Mouse (Mus musculus): ENCODE data around the gene Hsp90b1. TPM values are rescaled to one million over a fixed set of nuclear protein-coding genes. Genes with fewer than 3 reads are reported as not detected.
"Not testable (repeated sequence)": the region's sequence is repeated elsewhere in the genome, so short reads cannot be mapped to it uniquely, and the experiment has no call there.

Hsp90b1 gene
- polyA plus RNA-seq, 1 experiment, result 26.6 TPM

DNA sequence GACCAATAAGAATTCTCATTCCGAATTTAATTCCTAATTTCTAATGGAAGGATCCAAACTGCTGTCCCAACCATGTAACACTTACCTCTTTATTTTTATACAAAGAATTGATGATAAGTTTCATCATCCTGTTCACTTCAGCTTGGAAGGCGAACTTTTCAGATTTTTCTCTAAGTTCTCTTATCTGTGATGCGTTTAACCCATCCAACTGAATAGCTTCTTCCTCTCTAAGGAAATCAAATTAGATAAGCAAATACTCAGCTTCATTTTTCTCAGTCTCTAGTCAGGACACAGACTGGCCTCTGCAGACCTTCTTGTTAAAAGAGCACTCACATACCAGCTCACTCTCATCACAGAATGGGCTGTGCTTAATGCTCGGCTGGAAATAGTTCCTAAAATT lies 1.9 kb downstream of the Hsp90b1 start:
- peaks cover 34% of the 10 kb centered on the region for H3K36me3 ChIP-seq (ENCODE audit: control insufficient read depth, insufficient read depth, low read length)
- no peaks in the 10 kb centered on the region for H3K27me3 ChIP-seq (ENCODE audit: control insufficient read depth, insufficient read depth, low read length)
- no peak overlapping the region for H3K4me3 ChIP-seq (ENCODE audit: extremely low read depth, insufficient read depth, insufficient read length)
- peaks cover 7% of the 10 kb centered on the region; the same call in 1 of the 2 replicates for H3K4me1 ChIP-seq (ENCODE audit: control insufficient read depth, insufficient read depth, insufficient read length)
- TF ChIP-seq POLR2A (IDR thresholded peaks at IDR 0.05; ENCODE audit: low read depth, low read length) (no peak), CTCF (IDR thresholded peaks at IDR 0.05; ENCODE audit: extremely low read depth, insufficient read depth, insufficient read length, insufficient replicate concordance) (no peak)
- no peak overlapping the region for H3K27ac ChIP-seq (ENCODE audit: insufficient read depth, low read length)
- DNase-seq (ENCODE audit: low read depth in 1 of 2, low spot score in 2 of 2), result no peak
- WGBS, result 74% methylated on average over 4 of the region's 4 CpGs

DNA sequence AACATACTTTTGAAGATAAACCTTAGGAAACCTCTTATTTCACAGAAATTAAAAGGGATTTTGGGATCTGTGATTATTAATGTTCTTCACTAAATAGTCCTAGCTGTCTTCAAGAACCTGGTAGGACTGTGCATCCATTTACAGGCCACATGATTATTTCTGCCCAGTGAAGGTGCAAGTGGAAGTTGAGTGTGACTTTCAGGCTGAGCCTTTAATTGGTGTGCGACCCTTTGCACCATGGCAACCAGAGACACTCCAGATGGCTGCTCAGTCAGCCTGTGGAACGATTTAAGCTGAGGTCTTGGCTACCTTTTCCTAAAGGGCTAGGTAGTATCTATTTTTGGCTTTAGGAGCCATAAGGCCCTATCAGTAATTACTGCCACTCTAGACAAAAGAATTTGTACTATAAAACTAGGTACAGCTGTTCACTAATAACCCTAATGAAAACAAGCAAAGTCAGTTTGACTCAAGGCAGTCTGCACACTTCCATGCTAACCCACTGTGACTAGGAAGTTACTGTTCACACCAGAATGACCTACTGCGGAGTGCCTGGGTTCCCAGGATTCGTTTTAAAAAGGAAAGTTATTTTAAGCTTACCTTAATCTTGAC lies 2.9 kb downstream of the Hsp90b1 start:
- no peaks in the 10 kb centered on the region for H3K27me3 ChIP-seq (ENCODE audit: control insufficient read depth, insufficient read depth, low read length)
- no peak overlapping the region for H3K4me3 ChIP-seq (ENCODE audit: extremely low read depth, insufficient read depth, insufficient read length)
- H3K36me3 ChIP-seq (ENCODE audit: control insufficient read depth, insufficient read depth, low read length), result peaks cover 40% of the 10 kb centered on the region
- peaks cover 6% of the 10 kb centered on the region; the same call in 1 of the 2 replicates for H3K4me1 ChIP-seq (ENCODE audit: control insufficient read depth, insufficient read depth, insufficient read length)
- TF ChIP-seq CTCF (IDR thresholded peaks at IDR 0.05; ENCODE audit: extremely low read depth, insufficient read depth, insufficient read length, insufficient replicate concordance) (no peak), POLR2A (IDR thresholded peaks at IDR 0.05; ENCODE audit: low read depth, low read length) (no peak)
- H3K27ac ChIP-seq (ENCODE audit: insufficient read depth, low read length), result no peak overlapping the region
- DNase-seq (ENCODE audit: low read depth in 1 of 2, low spot score in 2 of 2), result no peak
- 75% methylated on average over 4 of the region's 4 CpGs for WGBS

DNA sequence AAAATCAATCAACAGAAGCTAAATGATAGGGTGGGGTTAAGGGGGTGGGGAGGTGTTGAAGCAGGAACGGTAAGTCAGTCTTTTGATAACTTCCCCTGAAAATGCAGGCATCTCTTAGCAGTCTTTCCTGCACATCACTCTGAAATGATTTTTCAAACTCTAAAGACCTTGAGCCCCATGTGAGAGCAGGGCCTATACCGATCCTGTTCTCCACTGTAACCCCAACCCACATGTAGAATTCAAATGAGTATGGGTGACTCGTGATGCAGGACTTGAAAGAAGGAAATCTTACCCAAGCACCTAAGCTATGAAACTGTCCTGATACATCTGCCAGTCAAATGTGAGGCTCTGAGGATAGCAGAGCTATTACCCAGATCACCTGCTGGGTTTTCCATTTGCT lies 4.3 kb downstream of the Hsp90b1 start:
- H3K36me3 ChIP-seq (ENCODE audit: control insufficient read depth, insufficient read depth, low read length), result peaks cover 42% of the 10 kb centered on the region
- no peak overlapping the region for H3K4me3 ChIP-seq (ENCODE audit: extremely low read depth, insufficient read depth, insufficient read length)
- H3K4me1 ChIP-seq (ENCODE audit: control insufficient read depth, insufficient read depth, insufficient read length), result peaks cover 3% of the 10 kb centered on the region; the same call in 1 of the 2 replicates
- DNase-seq (ENCODE audit: low read depth in 1 of 2, low spot score in 2 of 2), result no peak
- 52% methylated on average over 3 of the region's 3 CpGs for WGBS
- H3K27me3 ChIP-seq (ENCODE audit: control insufficient read depth, insufficient read depth, low read length), result no peaks in the 10 kb centered on the region
- H3K27ac ChIP-seq (ENCODE audit: insufficient read depth, low read length), result no peak overlapping the region
- TF ChIP-seq POLR2A (IDR thresholded peaks at IDR 0.05; ENCODE audit: low read depth, low read length) (no peak), CTCF (IDR thresholded peaks at IDR 0.05; ENCODE audit: extremely low read depth, insufficient read depth, insufficient read length, insufficient replicate concordance) (no peak)

DNA sequence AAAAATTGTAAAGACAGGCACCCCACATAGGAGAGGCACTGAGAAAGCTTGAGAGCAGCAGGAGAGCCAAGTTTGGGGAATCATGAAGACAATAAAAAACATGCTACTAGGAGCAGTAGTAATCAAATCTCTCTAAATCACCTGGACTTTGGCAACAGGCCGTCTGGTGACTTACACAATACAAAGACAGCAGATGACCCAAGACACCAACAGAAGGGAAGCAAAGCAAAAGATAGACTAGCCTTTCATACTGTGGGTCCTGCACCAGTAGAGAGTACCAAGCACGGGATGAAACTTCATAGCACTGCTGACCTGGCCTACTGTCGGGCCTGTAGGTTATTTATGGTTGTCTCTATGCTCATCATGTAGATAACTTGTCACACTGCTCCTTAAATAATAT lies 5.1 kb downstream of the Hsp90b1 start:
- peaks cover 3% of the 10 kb centered on the region; the same call in 1 of the 2 replicates for H3K4me1 ChIP-seq (ENCODE audit: control insufficient read depth, insufficient read depth, insufficient read length)
- TF ChIP-seq CTCF (IDR thresholded peaks at IDR 0.05; ENCODE audit: extremely low read depth, insufficient read depth, insufficient read length, insufficient replicate concordance) (no peak), POLR2A (IDR thresholded peaks at IDR 0.05; ENCODE audit: low read depth, low read length) (no peak)

DNA sequence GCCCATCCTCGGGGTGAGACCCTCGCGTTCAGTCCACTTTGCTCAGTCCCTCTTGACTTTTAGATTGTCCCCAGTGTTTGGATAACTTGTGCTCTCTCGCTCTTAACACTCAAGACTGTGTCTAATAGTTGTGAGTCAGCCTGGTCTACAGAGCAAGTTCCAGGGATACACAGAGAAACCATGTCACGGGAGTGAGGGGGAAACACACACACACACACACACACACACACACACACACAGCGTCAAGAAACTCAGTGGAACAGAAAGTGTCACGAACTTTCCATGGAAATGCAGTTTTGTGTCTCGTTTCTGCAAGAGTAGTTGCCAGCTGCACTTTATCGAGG lies 19.3 kb downstream of the Hsp90b1 start:
- H3K4me3 ChIP-seq (ENCODE audit: extremely low read depth, insufficient read depth, insufficient read length), result peak overlapping the region; percentile 79
- not testable (repeated sequence) for H3K36me3 ChIP-seq (ENCODE audit: control insufficient read depth, insufficient read depth, low read length); H3K4me1 ChIP-seq (ENCODE audit: control insufficient read depth, insufficient read depth, insufficient read length); DNase-seq (ENCODE audit: low read depth in 1 of 2, low spot score in 2 of 2); H3K27ac ChIP-seq (ENCODE audit: insufficient read depth, low read length); H3K27me3 ChIP-seq (ENCODE audit: control insufficient read depth, insufficient read depth, low read length)
- WGBS, result 11% methylated on average over 9 of the region's 9 CpGs

More for the DNA sequence above, 5.1 kb downstream of the Hsp90b1 start:
- no peak for DNase-seq (ENCODE audit: low read depth in 1 of 2, low spot score in 2 of 2)
- Histone ChIP-seq H3K4me3 (ENCODE audit: extremely low read depth, insufficient read depth, insufficient read length) (no peak overlapping the region), H3K27ac (ENCODE audit: insufficient read depth, low read length) (no peak overlapping the region), H3K27me3 (ENCODE audit: control insufficient read depth, insufficient read depth, low read length) (no peaks in the 10 kb centered on the region), H3K36me3 (ENCODE audit: control insufficient read depth, insufficient read depth, low read length) (peaks cover 47% of the 10 kb centered on the region)
- WGBS, result 81% methylated on average over 3 of the region's 3 CpGs

DNA sequence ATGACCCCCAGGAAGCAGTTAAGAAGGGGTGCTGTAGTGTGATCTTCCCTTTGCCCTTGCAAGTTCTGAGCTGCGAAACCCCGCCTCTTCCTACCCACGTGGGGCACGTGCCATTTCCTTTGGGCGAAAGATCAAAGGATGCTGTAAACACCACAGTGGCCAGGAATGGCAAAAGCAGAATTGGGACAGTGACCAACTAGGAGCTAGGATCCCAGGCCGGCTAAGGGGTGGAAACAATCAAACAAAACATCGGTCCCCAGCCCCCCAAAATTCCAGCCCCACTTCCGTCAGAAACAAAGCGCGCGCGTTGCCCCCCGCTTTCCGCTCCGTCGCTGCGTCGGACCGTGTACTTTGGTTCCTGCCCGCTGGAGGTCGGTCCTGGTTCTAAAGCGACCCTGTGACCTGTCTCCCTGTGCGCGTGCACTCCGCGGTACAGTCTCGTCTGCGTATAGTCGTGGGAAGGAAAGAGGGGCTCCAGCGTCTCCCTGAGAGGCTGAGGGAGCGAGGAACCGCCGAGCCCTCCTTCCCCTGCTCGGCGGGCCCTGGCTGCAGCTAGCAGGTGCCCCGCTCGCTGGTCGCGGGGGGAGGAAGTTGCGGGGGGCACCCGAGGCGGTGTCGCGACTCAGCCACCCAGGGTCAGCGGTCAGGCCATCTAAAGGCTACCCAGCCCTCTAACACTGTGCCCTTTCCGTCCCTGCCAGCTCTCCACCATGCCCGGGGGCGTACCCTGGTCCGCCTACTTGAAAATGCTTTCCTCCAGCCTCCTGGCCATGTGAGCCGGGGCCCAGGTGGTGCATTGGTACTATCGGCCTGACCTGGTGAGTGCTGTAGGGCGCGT lies 19.9 kb downstream of the Hsp90b1 start:
- peak; percentile 72 to 80 for DNase-seq (ENCODE audit: low read depth in 1 of 2, low spot score in 2 of 2)
- H3K27me3 ChIP-seq (ENCODE audit: control insufficient read depth, insufficient read depth, low read length); H3K4me1 ChIP-seq (ENCODE audit: control insufficient read depth, insufficient read depth, insufficient read length); H3K36me3 ChIP-seq (ENCODE audit: control insufficient read depth, insufficient read depth, low read length): not testable (repeated sequence)
- peak overlapping the region; percentile 79 for H3K4me3 ChIP-seq (ENCODE audit: extremely low read depth, insufficient read depth, insufficient read length)
- peak overlapping the region; percentile 88 for H3K27ac ChIP-seq (ENCODE audit: insufficient read depth, low read length)
- WGBS, result 1% methylated on average over 52 of the region's 53 CpGs

DNA sequence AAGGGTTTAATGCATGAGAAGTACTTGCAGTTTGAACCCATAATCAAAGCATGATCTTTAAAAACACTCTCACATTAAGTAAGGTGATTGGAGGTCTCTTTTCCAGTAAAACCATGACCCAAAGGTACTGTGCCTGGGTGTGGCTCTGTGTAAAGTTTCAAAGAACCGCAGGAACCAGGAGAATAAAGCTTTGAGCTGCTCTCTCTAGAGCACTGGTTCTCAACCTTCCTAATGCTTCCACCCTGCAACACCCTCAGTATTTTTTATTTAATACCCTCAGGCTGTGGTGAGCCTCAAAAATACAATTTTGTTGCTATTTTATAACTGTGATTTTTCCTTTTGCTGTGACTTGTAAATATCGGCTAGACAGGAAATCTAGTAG lies 20.5 kb downstream of the Hsp90b1 start:
- not testable (repeated sequence) for DNase-seq (ENCODE audit: low read depth in 1 of 2, low spot score in 2 of 2); H3K4me1 ChIP-seq (ENCODE audit: control insufficient read depth, insufficient read depth, insufficient read length); H3K36me3 ChIP-seq (ENCODE audit: control insufficient read depth, insufficient read depth, low read length); H3K27me3 ChIP-seq (ENCODE audit: control insufficient read depth, insufficient read depth, low read length); H3K4me3 ChIP-seq (ENCODE audit: extremely low read depth, insufficient read depth, insufficient read length); H3K27ac ChIP-seq (ENCODE audit: insufficient read depth, low read length)
- 27% methylated on average over 2 of the region's 2 CpGs for WGBS

DNA sequence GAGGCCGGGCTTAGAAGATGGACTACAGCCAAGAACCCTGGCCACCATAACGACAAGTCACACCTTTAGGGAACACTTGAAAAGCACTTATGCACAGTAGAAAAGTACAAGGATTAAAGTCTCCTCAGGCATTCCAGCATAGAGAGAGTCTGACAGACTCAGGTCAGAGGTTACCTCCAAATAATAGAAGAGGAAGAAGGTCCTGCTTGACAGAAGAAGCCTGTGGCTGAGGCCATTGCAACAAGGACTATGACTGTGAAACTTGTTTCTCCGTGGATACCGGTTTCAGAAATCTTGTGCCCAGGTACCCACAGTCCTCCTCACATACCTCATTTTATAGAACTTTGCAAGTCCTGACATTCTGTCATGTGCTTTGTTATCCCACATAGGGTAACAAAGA lies 34.8 kb downstream of the Hsp90b1 start:
- not testable (repeated sequence) for H3K36me3 ChIP-seq (ENCODE audit: control insufficient read depth, insufficient read depth, low read length); H3K27me3 ChIP-seq (ENCODE audit: control insufficient read depth, insufficient read depth, low read length); H3K27ac ChIP-seq (ENCODE audit: insufficient read depth, low read length); H3K4me1 ChIP-seq (ENCODE audit: control insufficient read depth, insufficient read depth, insufficient read length); DNase-seq (ENCODE audit: low read depth in 1 of 2, low spot score in 2 of 2); H3K4me3 ChIP-seq (ENCODE audit: extremely low read depth, insufficient read depth, insufficient read length)
- 82% methylated on average over 4 of the region's 4 CpGs for WGBS
